Mouse (Mus musculus) MEL (cell line): ENCODE measurements around the gene Gm21915. TPM values are rescaled to one million over a fixed set of nuclear protein-coding genes. Genes with fewer than 3 reads are reported as not detected.

Experiments
- DNase-seq: peaks from one replicate; pipeline ENCODE4 v3.0.0; 2011; ENCODE audit warnings: low read depth, low spot score
- H3K27ac ChIP-seq: 2 replicates; pipeline ENCODE4 v1.5.1; 2012; ENCODE audit warnings: low read depth, mild to moderate bottlenecking, control low read depth, low read length, moderate library complexity; ENCODE audit not compliant: control insufficient read depth
- H3K27me3 ChIP-seq, 2 experiments: fragments of 150-350 bp in 1 of 2; sonication (generic) in 1 of 2; 2 replicates each; pipeline ENCODE4 v1.6.1; 2012; ENCODE audit warnings: low read length in 2 of 2, mild to moderate bottlenecking in 2 of 2, improper control_type of control experiment in 1 of 2, moderate library complexity in 1 of 2; ENCODE audit not compliant: insufficient read depth in 2 of 2, control insufficient read depth in 1 of 2
- H3K36me3 ChIP-seq, 2 experiments: 2 replicates each; pipeline ENCODE4 v1.6.1; 2012 to 2014; ENCODE audit warnings: low read length in 2 of 2, improper control_type of control experiment in 1 of 2, inconsistent platforms in 1 of 2, mild to moderate bottlenecking in 1 of 2; ENCODE audit not compliant: insufficient read depth in 2 of 2, control insufficient read depth in 1 of 2
- H3K4me1 ChIP-seq, 2 experiments: fragments of 150-350 bp in 1 of 2; sonication (generic) in 1 of 2; 2 replicates each; pipeline ENCODE4 v1.6.1; 2012; ENCODE audit warnings: low read length in 2 of 2, improper control_type of control experiment in 1 of 2, mild to moderate bottlenecking in 1 of 2; ENCODE audit not compliant: insufficient read depth in 2 of 2, control insufficient read depth in 1 of 2
- H3K4me3 ChIP-seq, 2 experiments: fragments of 150-350 bp in 1 of 2; sonication (generic) in 1 of 2; 2 replicates each; pipeline ENCODE4 v1.5.1; 2012; ENCODE audit warnings: low read depth in 2 of 2, low read length in 2 of 2, mild to moderate bottlenecking in 2 of 2, moderate library complexity in 2 of 2, control low read depth in 1 of 2, improper control_type of control experiment in 1 of 2; ENCODE audit not compliant: control insufficient read depth in 1 of 2, insufficient read depth in 1 of 2
- H3K79me2 ChIP-seq: 2 replicates; pipeline ENCODE4 v1.6.1; 2012; ENCODE audit warnings: mild to moderate bottlenecking, low read length, moderate library complexity; ENCODE audit not compliant: control insufficient read depth, poor library complexity, insufficient read depth
- H3K9ac ChIP-seq: 2 replicates; pipeline ENCODE4 v1.6.1; 2012; ENCODE audit warnings: low read depth, mild to moderate bottlenecking, control low read depth, low read length, moderate library complexity; ENCODE audit not compliant: control insufficient read depth, poor library complexity, severe bottlenecking
- H3K9me3 ChIP-seq: fragments of 150-350 bp; sonication (generic); replicated peaks from 2 replicates; pipeline ENCODE4 v1.6.1; 2012; ENCODE audit warnings: mild to moderate bottlenecking, low read length, improper control_type of control experiment, moderate library complexity; ENCODE audit not compliant: insufficient read depth
- CHD1 ChIP-seq: IDR thresholded peaks from 2 replicates; pipeline ENCODE4 v1.6.1; 2012; ENCODE audit warnings: low read depth, mild to moderate bottlenecking, inconsistent platforms, low read length, improper control_type of control experiment
- CHD2 ChIP-seq: IDR thresholded peaks from 2 replicates; pipeline ENCODE4 v1.6.1; 2011; ENCODE audit warnings: low read length, improper control_type of control experiment
- CTCF ChIP-seq, 3 experiments: IDR thresholded peaks in 2 of 3; conservative IDR thresholded peaks in 1 of 3; 2 replicates each; pipeline ENCODE4 v1.5.1; 2011 to 2012; ENCODE audit warnings: low read length in 3 of 3, low read depth in 2 of 3, mild to moderate bottlenecking in 2 of 3, improper control_type of control experiment in 1 of 3, inconsistent platforms in 1 of 3, mixed read lengths in 1 of 3, moderate library complexity in 1 of 3; ENCODE audit not compliant: control insufficient read depth in 1 of 3, insufficient read depth in 1 of 3, poor library complexity in 1 of 3, severe bottlenecking in 1 of 3
- ELF1 ChIP-seq: IDR thresholded peaks from 2 replicates; pipeline ENCODE4 v1.6.1; 2014; ENCODE audit warnings: low read depth, mild to moderate bottlenecking, inconsistent platforms, low read length, improper control_type of control experiment, moderate library complexity
- ETS1 ChIP-seq: IDR thresholded peaks from 2 replicates; pipeline ENCODE4 v1.6.1; 2012; ENCODE audit warnings: low read depth, mild to moderate bottlenecking, inconsistent platforms, low read length, improper control_type of control experiment, moderate library complexity
- GABPA ChIP-seq: IDR thresholded peaks from 2 replicates; pipeline ENCODE4 v1.6.1; 2012; ENCODE audit warnings: low read depth, mild to moderate bottlenecking, inconsistent platforms, low read length, improper control_type of control experiment, moderate library complexity
- GATA1 ChIP-seq: IDR thresholded peaks from 2 replicates; pipeline ENCODE4 v1.6.1; 2011; ENCODE audit warnings: low read depth, low read length, improper control_type of control experiment
- JUND ChIP-seq: IDR thresholded peaks from 2 replicates; pipeline ENCODE4 v1.6.1; 2011; ENCODE audit warnings: low read depth, mild to moderate bottlenecking, improper control_type of control experiment, low read length
- KAT2A ChIP-seq: conservative IDR thresholded peaks from 2 replicates; pipeline ENCODE4 v1.6.1; 2012; ENCODE audit warnings: low read depth, low read length, improper control_type of control experiment, inconsistent platforms
- MAZ ChIP-seq: IDR thresholded peaks from 2 replicates; pipeline ENCODE4 v1.6.1; 2012; ENCODE audit warnings: low read depth, mild to moderate bottlenecking, inconsistent platforms, low read length, improper control_type of control experiment
- MEF2A ChIP-seq: IDR thresholded peaks from 2 replicates; pipeline ENCODE4 v1.6.1; 2014; ENCODE audit warnings: low read depth, mild to moderate bottlenecking, inconsistent platforms, low read length, improper control_type of control experiment; ENCODE audit not compliant: poor library complexity, insufficient replicate concordance, severe bottlenecking; ENCODE audit errors: extremely low read depth
- MXI1 ChIP-seq: IDR thresholded peaks from 2 replicates; pipeline ENCODE4 v1.6.1; 2011; ENCODE audit warnings: mild to moderate bottlenecking, low read depth, low read length, improper control_type of control experiment
- MYB ChIP-seq: IDR thresholded peaks from 2 replicates; pipeline ENCODE4 v1.6.1; 2011; ENCODE audit warnings: mild to moderate bottlenecking, low read depth, low read length, improper control_type of control experiment
- NELFE ChIP-seq: IDR thresholded peaks from 2 replicates; pipeline ENCODE4 v1.6.1; 2011; ENCODE audit warnings: low read depth, low read length, improper control_type of control experiment
- POLR2A ChIP-seq, 2 experiments: IDR thresholded peaks; 2 replicates each; pipeline ENCODE4 v1.6.1; 2011 to 2012; ENCODE audit warnings: low read length in 2 of 2, mild to moderate bottlenecking in 2 of 2, control low read depth in 1 of 2, improper control_type of control experiment in 1 of 2, low read depth in 1 of 2, moderate library complexity in 1 of 2; ENCODE audit not compliant: control insufficient read depth in 1 of 2, insufficient read depth in 1 of 2, poor library complexity in 1 of 2
- POLR2AphosphoS5 ChIP-seq: IDR thresholded peaks from 2 replicates; pipeline ENCODE4 v1.6.1; 2012; ENCODE audit warnings: low read depth, borderline replicate concordance, mild to moderate bottlenecking, inconsistent platforms, low read length, moderate library complexity, mixed read lengths
- RCOR1 ChIP-seq: IDR thresholded peaks from 2 replicates; pipeline ENCODE4 v1.6.1; 2012; ENCODE audit warnings: low read depth, mild to moderate bottlenecking, inconsistent platforms, low read length, improper control_type of control experiment
- TAL1 ChIP-seq: IDR thresholded peaks from 2 replicates; pipeline ENCODE4 v1.6.1; 2012; ENCODE audit warnings: mild to moderate bottlenecking, inconsistent platforms, low read length, moderate library complexity, mixed read lengths
- TCF12 ChIP-seq: IDR thresholded peaks from 2 replicates; pipeline ENCODE4 v1.6.1; 2014; ENCODE audit warnings: low read depth, mild to moderate bottlenecking, inconsistent platforms, low read length, improper control_type of control experiment, moderate library complexity
- UBTF ChIP-seq: IDR thresholded peaks from 2 replicates; pipeline ENCODE4 v1.6.1; 2012; ENCODE audit warnings: low read depth, mild to moderate bottlenecking, inconsistent platforms, low read length, improper control_type of control experiment, moderate library complexity, borderline replicate concordance; ENCODE audit not compliant: insufficient read depth
- USF2 ChIP-seq, 2 experiments: IDR thresholded peaks; 2 replicates each; pipeline ENCODE4 v1.6.1; 2011 to 2012; ENCODE audit warnings: improper control_type of control experiment in 2 of 2, low read length in 2 of 2, borderline replicate concordance in 1 of 2, inconsistent platforms in 1 of 2, low read depth in 1 of 2, mild to moderate bottlenecking in 1 of 2; ENCODE audit not compliant: insufficient read depth in 1 of 2
- ZMIZ1 ChIP-seq: IDR thresholded peaks from 2 replicates; pipeline ENCODE4 v1.6.1; 2012; ENCODE audit warnings: low read depth, mild to moderate bottlenecking, inconsistent platforms, low read length, improper control_type of control experiment, moderate library complexity
- polyA plus RNA-seq, 2 experiments: library from polyadenylated mRNA; stranded (reverse) in 1 of 2; unstranded in 1 of 2; fragments of >175 nt in 1 of 2; fragments of >200 nt in 1 of 2; gene quantifications; 2 replicates each; pipeline versions ENCODE4 v1.2.1 to v1.2.4; 2012; ENCODE audit warnings: low replicate concordance in 2 of 2, low read depth in 1 of 2; ENCODE audit not compliant: insufficient read length in 2 of 2, insufficient read depth in 1 of 2, missing spikeins in 1 of 2
- total RNA-seq: library from RNA; depleted of rRNA; stranded (reverse); fragments of 300-350 nt; gene quantifications from 2 replicates; pipeline ENCODE4 v1.2.3, GENCODE M21; 2012; rRNA removed

Gm21915 gene
- not detected in 2 replicates for total RNA-seq
- polyA plus RNA-seq = not detected

- no peak for TF ChIP-seq ZMIZ1
- no peak for TF ChIP-seq MYB
- no peak for TF ChIP-seq RCOR1
- no peak for TF ChIP-seq KAT2A
- TF ChIP-seq GATA1 = no peak
- TF ChIP-seq ELF1 = no peak
- H3K4me3 ChIP-seq = no peak within 1 kb of the TSS
- no peak within 1 kb of the TSS for H3K27ac ChIP-seq
- no peaks in the 10 kb centered on the region for H3K79me2 ChIP-seq
- H3K9me3 ChIP-seq = no peaks in the 10 kb centered on the region
- H3K9ac ChIP-seq = no peak within 1 kb of the TSS
- no peaks in the 10 kb centered on the region for H3K36me3 ChIP-seq
- DNase-seq = no peak
- H3K4me1 ChIP-seq = no peaks in the 10 kb centered on the region
- H3K27me3 ChIP-seq = no peaks in the 10 kb centered on the region
Observed at GRCm38 (mm10) chr9:40670313-40670712, at the start of gene Gm21915. Gene Gm21915, plus strand, starts transcription at chr9:40670613.

GRCm38 (mm10) chr9:40622265-40622664, 48.1 kb upstream of the Gm21915 start:
- DNase-seq = no peak
- no peak for TF ChIP-seq MAZ
- no peak for TF ChIP-seq CHD2
- TF ChIP-seq TCF12 = no peak
- no peak for TF ChIP-seq CTCF (IDR thresholded peaks at IDR 0.05 in 2 of 3, conservative IDR thresholded peaks at IDR 0.05 in 1 of 3; ENCODE audit: control insufficient read depth in 1 of 3, insufficient read depth in 1 of 3, low read depth in 2 of 3, low read length in 3 of 3, poor library complexity in 1 of 3, severe bottlenecking in 1 of 3)
- no peak for TF ChIP-seq MXI1
- TF ChIP-seq KAT2A = no peak
- TF ChIP-seq MEF2A = no peak
- no peak for TF ChIP-seq NELFE
- TF ChIP-seq USF2 (IDR thresholded peaks at IDR 0.05; ENCODE audit: borderline replicate concordance in 1 of 2, insufficient read depth in 1 of 2, low read depth in 1 of 2, low read length in 2 of 2) = no peak
- no peak for TF ChIP-seq ELF1
- TF ChIP-seq JUND = no peak
- no peak for TF ChIP-seq POLR2A (IDR thresholded peaks at IDR 0.05; ENCODE audit: control insufficient read depth in 1 of 2, insufficient read depth in 1 of 2, low read depth in 1 of 2, low read length in 2 of 2, poor library complexity in 1 of 2)
- TF ChIP-seq UBTF = no peak
- no peak for TF ChIP-seq TAL1
- no peak for TF ChIP-seq ETS1
- no peak for TF ChIP-seq CHD1
- no peak for TF ChIP-seq POLR2AphosphoS5
- no peak for TF ChIP-seq GABPA
- no peaks in the 10 kb centered on the region for H3K36me3 ChIP-seq
- no peaks in the 10 kb centered on the region for H3K4me1 ChIP-seq
- H3K27ac ChIP-seq = no peak overlapping the region
- no peaks in the 10 kb centered on the region for H3K79me2 ChIP-seq
- no peaks in the 10 kb centered on the region for H3K27me3 ChIP-seq
- H3K9me3 ChIP-seq = no peaks in the 10 kb centered on the region
- no peak overlapping the region for H3K4me3 ChIP-seq
- no peak overlapping the region for H3K9ac ChIP-seq
